Mouse (Mus musculus): ENCODE measurements around the gene Ctsm. TPM values are rescaled to one million over a fixed set of nuclear protein-coding genes. Genes with fewer than 3 reads are reported as not detected.
"Not testable (repeated sequence)": the region's sequence is repeated elsewhere in the genome, so short reads cannot be mapped to it uniquely, and the experiment has no call there.

Ctsm gene
- 1.4 TPM in 1 of 2 replicates, not detected in the other for polyA plus RNA-seq (2011; ENCODE audit: insufficient read depth, insufficient read length, low read depth, missing spikeins)

- Histone ChIP-seq H3K4me3 (ENCODE audit: low read depth, low read length) (no peak within 1 kb of the TSS), H3K36me3 (ENCODE audit: control insufficient read depth, insufficient read depth, low read length, poor library complexity, severe bottlenecking) (no peaks in the 10 kb centered on the region), H3K9me3 (replicated peaks; ENCODE audit: control insufficient read depth, insufficient read depth, low read length, poor library complexity, severe bottlenecking) (no peaks in the 10 kb centered on the region), H3K27ac (ENCODE audit: insufficient read depth, low read length) (no peak within 1 kb of the TSS), H3K9ac (ENCODE audit: low read depth, poor library complexity, severe bottlenecking) (no peak within 1 kb of the TSS), H3K27me3 (ENCODE audit: control insufficient read depth, insufficient read depth, low read length, poor library complexity, severe bottlenecking) (no peaks in the 10 kb centered on the region), H3K4me1 (ENCODE audit: control insufficient read depth, insufficient read depth, low read length) (no peaks in the 10 kb centered on the region)
- no peak for TF ChIP-seq CTCF (IDR thresholded peaks at IDR 0.05; ENCODE audit: low read depth, low read length)
- TF ChIP-seq EP300 (IDR thresholded peaks at IDR 0.05; ENCODE audit: insufficient read depth, low read depth, low read length): no peak
- TF ChIP-seq POLR2A (IDR thresholded peaks at IDR 0.05; ENCODE audit: insufficient read depth, low read length): no peak
These were observed at the start of gene Ctsm for GRCm38 (mm10) chr13:61541631-61542030. Gene Ctsm, minus strand, starts transcription at chr13:61541839.

- H3K4me1 ChIP-seq (ENCODE audit: control insufficient read depth, insufficient read depth, low read length): no peaks in the 10 kb centered on the region
- no peaks in the 10 kb centered on the region for H3K27me3 ChIP-seq (ENCODE audit: control insufficient read depth, insufficient read depth, low read length, poor library complexity, severe bottlenecking)
- H3K4me3 ChIP-seq (ENCODE audit: low read depth, low read length): no peak within 1 kb of the TSS
- peaks cover 5% of the 10 kb centered on the region; the same call in 1 of the 2 replicates for H3K9me3 ChIP-seq (replicated peaks; ENCODE audit: control insufficient read depth, insufficient read depth, low read length, poor library complexity, severe bottlenecking)
- H3K36me3 ChIP-seq (ENCODE audit: control insufficient read depth, insufficient read depth, low read length, poor library complexity, severe bottlenecking): no peaks in the 10 kb centered on the region
- TF ChIP-seq POLR2A (IDR thresholded peaks at IDR 0.05; ENCODE audit: insufficient read depth, low read length) (no peak), CTCF (IDR thresholded peaks at IDR 0.05; ENCODE audit: low read depth, low read length) (no peak), EP300 (IDR thresholded peaks at IDR 0.05; ENCODE audit: insufficient read depth, low read depth, low read length) (no peak)
- H3K9ac ChIP-seq (ENCODE audit: low read depth, poor library complexity, severe bottlenecking): no peak within 1 kb of the TSS
- H3K27ac ChIP-seq (ENCODE audit: insufficient read depth, low read length): no peak within 1 kb of the TSS
These were observed 28.4 kb upstream of the Ctsm start, which contains the start of gene Cts3 for GRCm38 (mm10) chr13:61570027-61570426. Gene Cts3, minus strand, starts transcription at chr13:61570127.

- not testable (repeated sequence) for H3K4me3 ChIP-seq (ENCODE audit: low read depth, low read length); H3K9me3 ChIP-seq (replicated peaks; ENCODE audit: control insufficient read depth, insufficient read depth, low read length, poor library complexity, severe bottlenecking); H3K9ac ChIP-seq (ENCODE audit: low read depth, poor library complexity, severe bottlenecking); H3K4me1 ChIP-seq (ENCODE audit: control insufficient read depth, insufficient read depth, low read length); H3K36me3 ChIP-seq (ENCODE audit: control insufficient read depth, insufficient read depth, low read length, poor library complexity, severe bottlenecking); H3K27me3 ChIP-seq (ENCODE audit: control insufficient read depth, insufficient read depth, low read length, poor library complexity, severe bottlenecking); H3K27ac ChIP-seq (ENCODE audit: insufficient read depth, low read length)
These were observed 26.4 kb upstream of the Ctsm start, which contains the start of gene Gm49352 for GRCm38 (mm10) chr13:61568074-61568473. Gene Gm49352, minus strand, starts transcription at chr13:61568174.

Other genes starting within 250 kb of the Ctsm start
- gene Cts7, start 183.6 kb downstream of the Ctsm start, polyA plus RNA-seq (2011; ENCODE audit: insufficient read depth, insufficient read length, low read depth, missing spikeins): not detected in 2 replicates
- gene Gm49352, start 26.3 kb upstream of the Ctsm start, polyA plus RNA-seq (2011; ENCODE audit: insufficient read depth, insufficient read length, low read depth, missing spikeins): not detected in 2 replicates
- 1.7 and 4.5 TPM in 2 replicates for gene Cts3, start 28.3 kb upstream of the Ctsm start, polyA plus RNA-seq (2011; ENCODE audit: insufficient read depth, insufficient read length, low read depth, missing spikeins)